Mouse (Mus musculus) midbrain, embryonic 13.5 days (tissue): ENCODE results near the gene G6pc3. TPM values are rescaled to one million over a fixed set of nuclear protein-coding genes. Genes with fewer than 3 reads are reported as not detected.
"Not testable (repeated sequence)": the region's sequence is repeated elsewhere in the genome, so short reads cannot be mapped to it uniquely, and the experiment has no call there.

ENCODE experiments used
- ATAC-seq: fragments of 200-750 bp; cut with Nextera tagmentation; 2 replicates; pipeline ENCODE4 v1.8.0; 2017; ENCODE audit warnings: mild to moderate bottlenecking, moderate TSS enrichment, moderate library complexity
- H3K27ac ChIP-seq: fragments of 300-500 bp; sonication (generic); 2 replicates; pipeline ENCODE4 v1.5.1; 2015; ENCODE audit warnings: inconsistent platforms, mild to moderate bottlenecking, moderate library complexity
- H3K27me3 ChIP-seq: fragments of 300-500 bp; sonication (generic); 2 replicates; pipeline ENCODE4 v1.6.1; 2015; ENCODE audit warnings: mild to moderate bottlenecking, inconsistent platforms
- H3K36me3 ChIP-seq: fragments of 300-500 bp; sonication (generic); 2 replicates; pipeline ENCODE4 v1.6.1; 2015; ENCODE audit warnings: mild to moderate bottlenecking, inconsistent platforms
- H3K4me1 ChIP-seq: fragments of 300-500 bp; sonication (generic); replicated peaks from 2 replicates; pipeline ENCODE4 v1.6.1; 2015; ENCODE audit warnings: inconsistent platforms
- H3K4me2 ChIP-seq: fragments of 300-500 bp; sonication (generic); replicated peaks from 2 replicates; pipeline ENCODE4 v1.6.1; 2015; ENCODE audit warnings: moderate library complexity, mild to moderate bottlenecking, inconsistent platforms
- H3K4me3 ChIP-seq: fragments of 300-500 bp; sonication (generic); replicated peaks from 2 replicates; pipeline ENCODE4 v1.5.1; 2015; ENCODE audit warnings: mild to moderate bottlenecking, inconsistent platforms
- H3K9ac ChIP-seq: fragments of 300-500 bp; sonication (generic); replicated peaks from 2 replicates; pipeline ENCODE4 v1.6.1; 2015; ENCODE audit warnings: mild to moderate bottlenecking, inconsistent platforms
- H3K9me3 ChIP-seq: fragments of 300-500 bp; sonication (generic); 2 replicates; pipeline ENCODE4 v1.6.1; 2016; ENCODE audit warnings: mild to moderate bottlenecking, inconsistent platforms
- WGBS: fragments of 180-500 bp; shearing (Covaris S2); methylation state at CpG from one replicate; pipeline ENCODE4 v1.1.7; 2015; 5-methylcytosine and 5-hydroxymethylcytosine counted together
- polyA plus RNA-seq: library from polyadenylated mRNA; unstranded; fragments of >200 nt; fragmentation: Nextera tagmentation; extraction: Ambion mirVana; gene quantifications from 2 replicates; pipeline ENCODE4 v1.2.1, GENCODE M21; 2015

The G6pc3 gene
- polyA plus RNA-seq: 31.4 and 32.9 TPM in 2 replicates

DNA sequence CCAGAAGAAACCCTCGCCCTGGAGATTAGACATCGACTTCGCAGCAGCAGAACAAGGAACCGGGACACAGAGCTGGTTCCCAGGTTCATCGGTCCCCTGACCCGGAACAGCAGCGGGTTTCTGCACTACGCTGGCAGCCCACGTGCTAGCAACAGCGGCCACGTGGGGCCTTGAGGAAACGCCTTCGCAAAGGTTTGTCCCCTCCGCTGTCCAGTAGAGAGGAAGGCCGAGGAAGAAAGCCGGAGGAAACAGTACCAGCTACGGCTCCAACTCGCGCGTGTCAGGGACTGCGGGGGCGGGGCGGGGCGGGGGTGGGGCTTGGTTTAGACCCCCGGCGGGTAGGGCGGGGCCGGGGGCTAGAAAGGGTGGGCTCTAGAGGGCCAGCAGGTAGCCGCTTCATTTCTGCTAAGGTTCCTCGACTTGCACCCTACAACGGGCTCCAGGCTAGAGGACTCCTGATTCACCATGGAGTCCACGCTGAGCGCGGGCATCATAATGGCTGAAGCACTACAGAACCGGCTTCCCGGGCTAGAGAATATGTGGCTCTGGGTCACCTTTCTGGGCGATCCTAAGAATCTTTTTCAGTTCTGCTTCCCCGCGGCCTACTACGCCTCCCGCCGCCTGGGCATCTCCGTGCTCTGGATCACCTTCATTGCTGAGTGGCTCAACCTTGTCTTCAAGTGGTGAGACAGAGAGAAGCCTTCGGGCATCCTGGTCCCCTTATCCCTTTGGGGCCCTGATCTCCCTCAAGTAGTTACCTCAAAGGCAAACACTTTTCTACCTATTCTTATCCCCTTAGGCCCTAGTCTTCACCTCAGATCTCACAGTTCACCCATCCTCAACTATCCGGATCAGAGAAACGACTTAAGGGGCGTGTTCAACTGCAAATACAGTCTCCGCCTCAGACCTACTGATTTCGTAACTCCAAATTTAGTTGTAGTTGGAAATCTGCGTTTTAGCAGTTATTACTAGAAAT is at the start of gene G6pc3:
G6pc3 (plus strand) TSS at position 160 of the 976 bp plus-strand sequence.
- H3K9me3 ChIP-seq: no peaks in the 10 kb centered on the region
- WGBS: 3% methylated on average over 50 of the region's 50 CpGs
- peak within 1 kb of the TSS; percentile 67 for H3K9ac ChIP-seq
- H3K27me3 ChIP-seq: no peaks in the 10 kb centered on the region
- ATAC-seq: peak; percentile 89
- H3K36me3 ChIP-seq: peaks cover 27% of the 10 kb centered on the region
- H3K4me3 ChIP-seq: peak within 1 kb of the TSS; percentile 59
- peak within 1 kb of the TSS; percentile 66 for H3K4me2 ChIP-seq
- H3K27ac ChIP-seq: peak within 1 kb of the TSS; percentile 72
- H3K4me1 ChIP-seq: peaks cover 25% of the 10 kb centered on the region

DNA sequence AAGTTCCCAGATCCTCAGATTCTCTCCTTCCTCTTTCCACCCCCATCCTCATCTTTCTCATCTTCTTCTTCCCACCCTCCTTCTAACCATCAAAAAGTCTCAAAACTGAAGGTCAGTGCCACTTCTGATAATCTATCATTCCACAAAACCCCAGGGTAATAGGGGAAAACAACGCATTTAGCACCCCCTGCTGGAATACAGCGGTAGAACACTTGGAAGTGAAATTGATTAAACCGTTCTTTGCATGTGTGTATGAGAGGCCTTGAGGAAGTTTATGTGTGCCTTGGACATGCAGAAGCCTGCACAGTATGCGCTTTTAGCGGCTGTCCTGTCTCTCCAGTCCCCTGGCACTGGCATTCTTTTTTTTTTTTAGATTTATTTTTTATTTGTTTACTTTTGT is 48.9 kb upstream of the G6pc3 start:
- H3K4me1 ChIP-seq: peaks cover 6% of the 10 kb centered on the region
- ATAC-seq: no peak
- H3K9ac ChIP-seq: no peak overlapping the region
- no peak overlapping the region for H3K4me2 ChIP-seq
- no peaks in the 10 kb centered on the region for H3K9me3 ChIP-seq
- no peak overlapping the region for H3K27ac ChIP-seq
- 6% methylated on average over 5 of the region's 5 CpGs for WGBS
- no peak overlapping the region for H3K4me3 ChIP-seq
- no peaks in the 10 kb centered on the region for H3K36me3 ChIP-seq
- peaks cover 49% of the 10 kb centered on the region for H3K27me3 ChIP-seq

DNA sequence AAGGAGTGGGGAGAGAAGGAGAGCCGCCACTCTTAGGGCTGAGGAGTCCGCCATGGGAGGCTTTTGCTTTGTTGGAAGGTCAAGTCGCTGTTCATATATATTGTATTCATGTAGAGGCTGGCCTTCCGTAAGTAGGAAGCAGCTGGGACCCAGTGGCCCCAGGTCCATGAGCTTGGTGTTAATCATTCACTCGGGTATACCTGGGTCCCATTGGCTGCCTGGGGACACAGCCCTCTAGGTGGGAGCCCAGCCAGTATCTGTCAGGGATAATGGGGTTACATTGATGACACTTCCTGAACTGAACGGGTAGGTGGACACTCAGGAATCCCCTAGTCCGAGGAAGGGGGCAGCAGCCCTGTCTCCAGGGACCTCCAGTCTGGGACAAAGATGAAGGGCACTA is 47.1 kb upstream of the G6pc3 start:
- Histone ChIP-seq H3K36me3 (no peaks in the 10 kb centered on the region), H3K27me3 (peaks cover 58% of the 10 kb centered on the region), H3K9ac (no peak overlapping the region; the same call in 1 of the 2 replicates), H3K4me3 (no peak overlapping the region), H3K27ac (no peak overlapping the region), H3K4me2 (no peak overlapping the region), H3K9me3 (no peaks in the 10 kb centered on the region), H3K4me1 (peaks cover 18% of the 10 kb centered on the region)
- 71% methylated on average over 7 of the region's 7 CpGs for WGBS
- no peak for ATAC-seq

DNA sequence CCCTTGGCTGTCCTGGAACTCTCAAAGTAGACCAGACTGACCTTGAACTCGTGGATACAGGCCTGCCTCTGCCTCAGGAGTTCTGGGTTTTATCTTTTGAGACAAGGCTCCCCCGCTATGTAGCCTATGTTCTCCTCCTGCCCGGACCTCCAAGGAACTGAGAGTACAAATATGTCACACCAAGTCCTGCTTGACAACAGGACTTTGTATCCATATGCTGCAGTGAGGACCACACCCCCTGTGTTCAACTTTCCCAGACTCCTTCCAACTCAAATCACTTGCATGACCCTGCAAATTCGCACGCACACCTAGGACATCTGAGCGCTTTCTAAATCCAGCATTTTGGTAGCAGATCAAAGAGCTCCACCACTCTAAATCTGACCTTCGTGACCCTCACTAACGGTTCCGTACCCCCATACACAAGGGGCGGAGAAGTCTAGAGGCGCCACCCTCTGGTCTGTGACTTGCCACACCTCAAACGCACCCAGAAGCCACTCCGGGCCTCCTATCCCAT is 44.4 kb upstream of the G6pc3 start:
- no peaks in the 10 kb centered on the region for H3K36me3 ChIP-seq
- no peak for ATAC-seq
- no peaks in the 10 kb centered on the region for H3K9me3 ChIP-seq
- no peak overlapping the region for H3K9ac ChIP-seq
- peak overlapping the region; percentile 39 for H3K4me2 ChIP-seq
- peaks cover 15% of the 10 kb centered on the region for H3K4me1 ChIP-seq
- 23% methylated on average over 13 of the region's 13 CpGs for WGBS
- H3K27me3 ChIP-seq: peaks cover 76% of the 10 kb centered on the region
- H3K4me3 ChIP-seq: peak overlapping the region; percentile 23
- no peak overlapping the region for H3K27ac ChIP-seq

DNA sequence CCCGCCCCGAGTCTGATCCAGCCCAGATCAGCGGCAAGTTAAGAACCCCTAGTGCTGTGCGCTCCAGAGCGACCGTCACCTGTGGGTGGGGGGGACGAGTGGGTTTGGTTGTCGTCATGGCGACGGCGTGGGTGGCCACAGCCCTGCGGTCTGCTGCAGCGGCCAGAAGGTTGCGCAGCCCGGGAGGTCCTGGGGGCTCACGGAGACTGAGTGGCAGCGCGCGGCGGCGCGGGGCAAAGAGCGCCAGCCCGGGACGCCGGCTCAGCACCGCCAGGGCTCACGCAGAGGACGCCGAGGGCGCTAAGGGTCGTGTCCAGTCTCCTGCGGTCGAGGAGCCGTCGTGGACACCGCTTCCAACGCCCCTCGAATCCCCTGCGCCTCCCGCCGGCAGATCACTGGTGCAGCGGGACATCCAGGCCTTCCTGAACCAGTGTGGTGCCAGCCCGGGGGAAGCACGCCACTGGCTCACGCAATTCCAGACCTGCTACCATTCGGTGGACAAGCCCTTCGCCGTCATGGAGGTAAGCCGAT is 43.9 kb upstream of the G6pc3 start, which contains the start of gene Nags:
Nags (plus strand) TSS at position 43 of the 531 bp plus-strand sequence.
- WGBS: 2% methylated on average over 44 of the region's 50 CpGs
- no peaks in the 10 kb centered on the region for H3K36me3 ChIP-seq
- no peaks in the 10 kb centered on the region for H3K9me3 ChIP-seq
- peak within 1 kb of the TSS; percentile 39 for H3K4me2 ChIP-seq
- ATAC-seq: 0 out of 2 replicates have a peak, but pooled peaks have one; percentile 34
- H3K9ac ChIP-seq: no peak within 1 kb of the TSS
- peaks cover 15% of the 10 kb centered on the region for H3K4me1 ChIP-seq
- no peak within 1 kb of the TSS for H3K27ac ChIP-seq
- H3K27me3 ChIP-seq: peaks cover 76% of the 10 kb centered on the region
- H3K4me3 ChIP-seq: peak within 1 kb of the TSS; percentile 23

DNA sequence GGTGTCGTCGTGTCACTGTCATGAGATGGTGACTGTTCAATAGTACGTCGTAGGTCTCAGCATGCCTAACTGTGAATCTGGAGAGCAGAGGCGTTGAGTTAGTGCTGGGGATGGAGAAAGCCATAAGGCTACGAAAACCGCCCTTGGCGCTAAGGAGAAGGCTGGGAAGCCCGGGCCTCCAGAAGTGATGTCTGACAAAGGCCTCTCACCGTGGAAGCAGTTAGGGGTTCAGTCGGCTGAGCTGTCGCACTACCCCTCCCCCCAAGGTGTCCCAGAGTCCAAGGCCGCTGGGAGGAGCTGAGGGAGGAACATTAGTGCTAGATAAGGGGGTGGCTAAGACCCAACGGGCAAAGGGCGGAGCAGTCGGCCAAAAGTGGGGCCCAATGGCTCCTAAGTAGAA is 43.4 kb upstream of the G6pc3 start:
- Histone ChIP-seq H3K36me3 (no peaks in the 10 kb centered on the region), H3K4me1 (peaks cover 15% of the 10 kb centered on the region), H3K9me3 (no peaks in the 10 kb centered on the region), H3K4me2 (peak overlapping the region; percentile 39; the same call in 1 of the 2 replicates), H3K27ac (no peak overlapping the region), H3K27me3 (peaks cover 76% of the 10 kb centered on the region), H3K9ac (no peak overlapping the region), H3K4me3 (no peak overlapping the region)
- no peak for ATAC-seq
- WGBS: 6% methylated on average over 16 of the region's 16 CpGs

DNA sequence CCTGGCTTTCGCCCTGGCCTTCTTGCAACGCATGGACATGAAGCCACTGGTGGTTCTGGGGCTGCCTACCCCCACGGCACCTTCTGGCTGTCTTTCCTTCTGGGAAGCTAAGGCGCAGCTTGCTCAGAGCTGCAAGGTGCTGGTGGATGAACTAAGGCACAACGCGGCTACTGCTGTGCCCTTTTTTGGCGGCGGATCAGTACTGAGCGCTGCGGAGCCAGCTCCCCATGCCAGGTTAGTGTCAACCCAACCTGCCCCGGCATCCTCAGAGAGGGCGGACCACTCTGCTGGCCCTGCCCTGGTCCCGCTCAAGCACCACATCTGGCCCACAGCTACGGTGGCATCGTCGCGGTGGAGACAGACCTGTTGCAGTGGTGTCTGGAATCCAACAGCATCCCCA is 42.9 kb upstream of the G6pc3 start:
- Histone ChIP-seq H3K9me3 (no peaks in the 10 kb centered on the region), H3K4me3 (no peak overlapping the region), H3K4me1 (peaks cover 15% of the 10 kb centered on the region), H3K4me2 (no peak overlapping the region), H3K9ac (no peak overlapping the region), H3K27ac (no peak overlapping the region), H3K36me3 (no peaks in the 10 kb centered on the region), H3K27me3 (peaks cover 76% of the 10 kb centered on the region)
- 10% methylated on average over 17 of the region's 17 CpGs for WGBS
- no peak for ATAC-seq

DNA sequence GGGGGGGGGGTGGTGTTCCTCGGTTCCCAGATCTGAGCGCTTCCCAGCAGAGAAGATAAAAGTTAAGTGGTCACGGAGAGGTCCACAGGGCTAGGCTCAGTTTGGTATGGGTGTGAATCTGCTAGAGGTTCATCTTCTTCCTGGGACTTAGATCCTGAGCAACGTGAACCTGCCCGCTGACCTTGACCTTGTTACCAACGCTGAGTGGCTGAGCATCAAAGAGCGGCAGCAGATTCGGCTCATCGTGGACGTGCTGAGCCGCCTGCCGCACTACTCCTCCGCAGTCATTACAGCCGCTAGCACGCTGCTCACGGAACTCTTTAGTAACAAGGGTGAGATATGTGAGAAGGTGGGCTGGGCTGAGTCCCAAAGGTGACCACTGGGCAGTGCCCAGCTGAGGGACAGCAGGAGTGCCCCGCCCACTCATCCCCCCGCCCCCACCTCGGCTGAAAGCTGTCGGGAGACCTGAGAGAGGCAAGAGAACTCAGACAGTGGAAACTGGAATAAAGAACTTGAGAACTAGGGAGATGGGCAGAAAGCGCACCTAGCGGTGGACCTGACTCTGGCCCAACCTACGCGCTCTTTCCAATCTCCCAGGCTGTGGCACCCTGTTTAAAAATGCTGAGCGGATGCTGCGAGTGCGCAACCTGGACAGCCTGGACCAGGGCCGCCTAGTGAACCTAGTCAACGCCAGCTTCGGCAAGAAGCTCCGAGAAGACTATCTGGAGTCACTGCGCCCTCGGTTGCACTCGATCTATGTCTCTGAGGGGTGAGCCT is 42.0 kb upstream of the G6pc3 start:
- WGBS: 14% methylated on average over 34 of the region's 34 CpGs
- Histone ChIP-seq H3K4me3 (no peak overlapping the region), H3K4me1 (peaks cover 15% of the 10 kb centered on the region), H3K4me2 (no peak overlapping the region), H3K27ac (no peak overlapping the region), H3K9ac (no peak overlapping the region), H3K9me3 (no peaks in the 10 kb centered on the region), H3K36me3 (peaks cover 2% of the 10 kb centered on the region), H3K27me3 (peaks cover 75% of the 10 kb centered on the region)
- no peak for ATAC-seq

DNA sequence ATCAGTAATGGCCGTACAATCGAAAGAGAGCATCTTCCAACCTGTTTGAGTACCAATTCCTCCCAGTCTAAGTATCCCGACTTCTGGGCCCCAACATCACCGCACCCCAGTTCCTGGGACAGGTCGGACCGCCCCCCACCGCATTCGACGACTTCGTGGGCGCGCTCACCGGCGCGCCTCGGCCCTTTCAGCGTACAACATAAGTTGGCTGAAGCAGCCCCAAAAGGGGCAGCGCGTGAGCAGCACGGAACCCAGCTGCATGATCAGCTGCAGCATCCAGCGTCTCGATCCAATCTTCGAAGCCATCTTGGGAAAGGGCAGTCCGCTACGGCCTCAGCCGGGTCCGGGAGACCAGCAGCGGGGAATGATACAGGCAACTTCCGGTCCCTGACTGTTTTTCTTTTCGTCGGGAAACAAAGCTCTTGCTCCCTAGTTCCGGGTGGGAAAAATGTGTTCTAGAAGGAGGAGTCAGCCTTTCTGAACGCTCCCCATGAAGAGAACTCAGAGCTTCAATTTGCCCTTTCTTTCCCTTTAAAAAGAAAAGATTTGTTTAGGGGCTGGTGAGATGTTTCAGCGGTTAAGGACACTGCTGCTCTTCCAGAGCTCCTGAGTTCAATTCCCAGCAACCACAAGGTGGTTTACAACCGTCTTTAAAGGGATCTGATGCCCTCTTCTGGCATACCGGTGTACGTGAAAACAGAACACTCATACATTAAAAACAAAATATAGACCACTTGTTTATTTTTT is 33.2 kb upstream of the G6pc3 start, which contains the start of gene Tmem101:
Tmem101 (minus strand) TSS at position 366 of the 747 bp plus-strand sequence.
- Histone ChIP-seq H3K4me1 (peaks cover 10% of the 10 kb centered on the region), H3K4me2 (peak within 1 kb of the TSS; percentile 93), H3K9me3 (no peaks in the 10 kb centered on the region), H3K27me3 (no peaks in the 10 kb centered on the region), H3K4me3 (peak within 1 kb of the TSS; percentile 67), H3K9ac (peak within 1 kb of the TSS; percentile 71), H3K36me3 (peaks cover 28% of the 10 kb centered on the region), H3K27ac (peak within 1 kb of the TSS; percentile 77)
- peak; percentile 95 for ATAC-seq
- WGBS: under 1% methylated on average over 37 of the region's 37 CpGs

DNA sequence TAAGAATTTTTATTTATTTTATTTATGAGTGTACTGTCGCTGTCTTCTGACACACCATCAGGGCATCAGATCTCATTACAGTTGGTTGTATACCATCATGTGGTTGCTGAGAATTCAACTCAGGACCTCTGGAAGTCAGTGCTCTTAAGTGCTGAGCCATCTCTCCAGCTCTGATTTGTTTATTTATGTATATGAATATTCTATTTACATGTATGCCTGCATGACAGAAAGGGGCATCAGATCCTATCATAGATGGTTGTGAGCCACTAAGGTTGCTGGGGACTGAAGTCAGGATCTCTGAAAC is 32.7 kb upstream of the G6pc3 start:
- Histone ChIP-seq H3K36me3 (peaks cover 31% of the 10 kb centered on the region), H3K9me3 (no peaks in the 10 kb centered on the region), H3K4me1 (peaks cover 10% of the 10 kb centered on the region), H3K27ac (no peak overlapping the region), H3K4me3 (no peak overlapping the region), H3K9ac (no peak overlapping the region), H3K27me3 (no peaks in the 10 kb centered on the region), H3K4me2 (peak overlapping the region; percentile 93; the same call in 1 of the 2 replicates)
- WGBS: 12% methylated on average over 1 of the region's 1 CpGs
- no peak; the same call in 1 of the 2 replicates for ATAC-seq

DNA sequence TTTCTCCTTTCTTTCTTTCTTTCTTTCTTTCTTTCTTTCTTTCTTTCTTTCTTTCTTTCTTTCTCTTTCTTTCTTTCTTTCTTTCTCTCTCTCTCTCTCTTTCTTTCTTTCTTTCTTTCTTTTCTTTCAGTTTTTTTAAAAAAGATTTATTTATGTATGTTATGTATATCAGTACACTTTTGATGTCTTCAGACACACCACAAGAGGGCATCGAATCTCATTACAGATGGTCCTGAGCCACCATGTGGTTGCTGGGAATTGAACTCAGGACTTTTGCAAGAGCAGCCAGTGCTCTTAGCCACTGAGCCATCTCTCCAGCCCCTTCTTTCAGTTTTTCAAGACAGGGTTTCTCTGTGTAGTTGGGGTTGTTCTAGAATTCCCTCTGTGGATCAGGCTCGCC is 31.4 kb upstream of the G6pc3 start:
- 80% methylated on average over 2 of the region's 2 CpGs for WGBS
- not testable (repeated sequence) for H3K4me3 ChIP-seq, H3K4me1 ChIP-seq, H3K9ac ChIP-seq, H3K4me2 ChIP-seq, ATAC-seq, H3K9me3 ChIP-seq, H3K27me3 ChIP-seq, H3K27ac ChIP-seq
- H3K36me3 ChIP-seq: peaks cover 33% of the 10 kb centered on the region
